In genomic region chr5:131839023-131839422, GRCm38 (mm10) we compare ENCODE assay signal across 18 mouse cellular contexts.
DNase-seq lines count a peak whose midpoint lies in the region; ATAC-seq lines count a peak whose summit lies in the region.
"Had no signal": no experiment of that assay in that cellular context is flagged by ENCODE, and none has a peak within 500 bp of the region (broad histone marks: within the 10 kb centered on the region; RNA-seq: fewer than 3 reads in every experiment).

No protein-coding gene starts in this region.

- no peak overlapping the region for H3K4me3 ChIP-seq in hindbrain, embryonic 14.5 days (replicated peaks; ENCODE audit: low read length)
- H3K4me3 ChIP-seq in hindbrain, embryonic 10.5 days, result no peak overlapping the region
- no peak overlapping the region for H3K4me3 ChIP-seq in forebrain, embryonic 14.5 days (ENCODE audit: low read depth, low read length)
- H3K4me3 ChIP-seq: embryonic facial prominence, embryonic 13.5 days; forebrain, embryonic 13.5 days; heart, embryonic 13.5 days; hindbrain, embryonic 13.5 days; intestine, embryonic 15.5 days had no signal

- H3K4me1 ChIP-seq in hindbrain, embryonic 14.5 days (replicated peaks; ENCODE audit: control insufficient read depth, insufficient read depth, low read length), result peaks cover 13% of the 10 kb centered on the region
- peaks cover 11% of the 10 kb centered on the region for H3K4me1 ChIP-seq in hindbrain, embryonic 10.5 days (replicated peaks)
- H3K4me1 ChIP-seq in forebrain, embryonic 14.5 days (ENCODE audit: control insufficient read depth, insufficient read depth, low read length), result peaks cover 19% of the 10 kb centered on the region

- no peaks in the 10 kb centered on the region for H3K9me3 ChIP-seq in hindbrain, embryonic 14.5 days (ENCODE audit: control insufficient read depth, low read length)
- H3K9me3 ChIP-seq in hindbrain, embryonic 10.5 days, result no peaks in the 10 kb centered on the region
- H3K9me3 ChIP-seq in forebrain, embryonic 14.5 days (replicated peaks; ENCODE audit: control insufficient read depth, low read length), result no peaks in the 10 kb centered on the region
- H3K9me3 ChIP-seq: forebrain, embryonic 13.5 days; heart, embryonic 13.5 days; hindbrain, embryonic 13.5 days; intestine, embryonic 15.5 days had no signal

- H3K9ac ChIP-seq in hindbrain, embryonic 14.5 days, result no peak overlapping the region
- no peak overlapping the region for H3K9ac ChIP-seq in forebrain, embryonic 14.5 days (ENCODE audit: low read length)
- H3K9ac ChIP-seq: embryonic facial prominence, embryonic 13.5 days; forebrain, embryonic 13.5 days; heart, embryonic 13.5 days; hindbrain, embryonic 13.5 days; intestine, embryonic 15.5 days had no signal

- no peaks in the 10 kb centered on the region for H3K36me3 ChIP-seq in hindbrain, embryonic 14.5 days (replicated peaks; ENCODE audit: control insufficient read depth, insufficient read depth)
- H3K36me3 ChIP-seq in hindbrain, embryonic 10.5 days, result no peaks in the 10 kb centered on the region
- H3K36me3 ChIP-seq in forebrain, embryonic 14.5 days (ENCODE audit: control insufficient read depth, insufficient read depth, low read length), result no peaks in the 10 kb centered on the region
- H3K36me3 ChIP-seq: embryonic facial prominence, embryonic 13.5 days; heart, embryonic 13.5 days; hindbrain, embryonic 13.5 days; intestine, embryonic 15.5 days had no signal

- no peak for ATAC-seq in hindbrain, embryonic 14.5 days (ENCODE audit: low FRiP score)
- ATAC-seq in common myeloid progenitor, adult 5-6 weeks (replicated peaks; ENCODE audit: low read depth, poor library complexity, severe bottlenecking), result peak; percentile 83
- ATAC-seq in megakaryocyte progenitor cell, adult 5-6 weeks (replicated peaks; ENCODE audit: poor library complexity), result peak; percentile 94
- ATAC-seq in forebrain, embryonic 14.5 days, result no peak
- ATAC-seq: forebrain, embryonic 13.5 days; intestine, embryonic 15.5 days had no signal

- no peak overlapping the region for H3K4me2 ChIP-seq in hindbrain, embryonic 14.5 days (replicated peaks)
- no peak overlapping the region for H3K4me2 ChIP-seq in forebrain, embryonic 14.5 days (ENCODE audit: low read length)
- H3K4me2 ChIP-seq: embryonic facial prominence, embryonic 13.5 days; forebrain, embryonic 13.5 days; heart, embryonic 13.5 days; hindbrain, embryonic 13.5 days; intestine, embryonic 15.5 days had no signal

- no peaks in the 10 kb centered on the region for H3K27me3 ChIP-seq in hindbrain, embryonic 14.5 days (ENCODE audit: control insufficient read depth, insufficient read depth, low read length)
- peaks cover 7% of the 10 kb centered on the region; the same call in 1 of the 2 replicates for H3K27me3 ChIP-seq in hindbrain, embryonic 10.5 days (ENCODE audit: insufficient read depth, poor library complexity, severe bottlenecking)
- H3K27me3 ChIP-seq in forebrain, embryonic 14.5 days (replicated peaks; ENCODE audit: control insufficient read depth, insufficient read depth, low read length), result no peaks in the 10 kb centered on the region
- H3K27me3 ChIP-seq: embryonic facial prominence, embryonic 13.5 days; forebrain, embryonic 13.5 days; heart, embryonic 13.5 days; hindbrain, embryonic 13.5 days; intestine, embryonic 15.5 days had no signal

- 77% methylated on average over 10 of the region's 10 CpGs for WGBS in hindbrain, embryonic 14.5 days
- WGBS in hindbrain, embryonic 10.5 days, result 86% methylated on average over 10 of the region's 10 CpGs
- WGBS in forebrain, embryonic 14.5 days, result 74% methylated on average over 10 of the region's 10 CpGs

- no peak for DNase-seq in hindbrain, embryonic 14.5 days (ENCODE audit: low spot score)
- DNase-seq in hindbrain, embryonic 10.5 days (ENCODE audit: low spot score), result no peak
- peak; percentile 2 to 6 for DNase-seq in B cell, adult 2 months
- DNase-seq in forebrain, embryonic 14.5 days (ENCODE audit: low spot score), result no peak
- no peak for DNase-seq in gastrocnemius, postnatal 4 days (ENCODE audit: low spot score in 2 of 2)
- DNase-seq: adrenal gland, adult 2 months; adrenal gland, postnatal 25 days; cerebellum, adult 2 months; cerebellum, postnatal 14 days; gastrocnemius, postnatal 36 days; heart, postnatal 36 days had no signal

- H3K27ac ChIP-seq in hindbrain, embryonic 14.5 days, result 0 out of 2 replicates have a peak overlapping the region, but pooled peaks have one; percentile 11
- H3K27ac ChIP-seq in hindbrain, embryonic 10.5 days, result no peak overlapping the region
- no peak overlapping the region for H3K27ac ChIP-seq in forebrain, embryonic 14.5 days (ENCODE audit: low read depth, low read length)
- H3K27ac ChIP-seq: embryonic facial prominence, embryonic 13.5 days; heart, embryonic 13.5 days; intestine, embryonic 15.5 days had no signal

Comparison
In these comparisons a context has a peak if more than half of its experiments do, and no peak if none do; other contexts are left out.
1. ATAC-seq: peak in common myeloid progenitor, adult 5-6 weeks (single experiment) and megakaryocyte progenitor cell, adult 5-6 weeks (single experiment); none in hindbrain, embryonic 14.5 days (single experiment) and forebrain, embryonic 14.5 days (single experiment).
2. DNase-seq: peak in B cell, adult 2 months (2 of 2); none in hindbrain, embryonic 14.5 days (single experiment), hindbrain, embryonic 10.5 days (single experiment), forebrain, embryonic 14.5 days (single experiment) and gastrocnemius, postnatal 4 days (0 of 2).